Mouse (Mus musculus) embryonic stem cell, embryonic (primary cell): ENCODE data around the gene Col4a4.

ENCODE experiments used
- CTCF ChIA-PET, 4 experiments: fragments of 300-600 bp in 2 of 4; fragments of 350-600 bp in 2 of 4; sonication (Branson Sonifier 250); formaldehyde crosslinking; loops; one replicate each; lab custom pipeline; 2022; ENCODE audit warnings: inconsistent platforms in 2 of 4; lab: Charles Lee
- POLR2A ChIA-PET, 4 experiments: fragments of 300-600 bp in 2 of 4; fragments of 350-600 bp in 2 of 4; sonication (Branson Sonifier 250); formaldehyde crosslinking; loops; one replicate each; lab custom pipeline; 2022; ENCODE audit warnings: antibody characterized with exemption in 4 of 4, inconsistent platforms in 1 of 4; lab: Charles Lee

Col4a4 gene

DNA sequence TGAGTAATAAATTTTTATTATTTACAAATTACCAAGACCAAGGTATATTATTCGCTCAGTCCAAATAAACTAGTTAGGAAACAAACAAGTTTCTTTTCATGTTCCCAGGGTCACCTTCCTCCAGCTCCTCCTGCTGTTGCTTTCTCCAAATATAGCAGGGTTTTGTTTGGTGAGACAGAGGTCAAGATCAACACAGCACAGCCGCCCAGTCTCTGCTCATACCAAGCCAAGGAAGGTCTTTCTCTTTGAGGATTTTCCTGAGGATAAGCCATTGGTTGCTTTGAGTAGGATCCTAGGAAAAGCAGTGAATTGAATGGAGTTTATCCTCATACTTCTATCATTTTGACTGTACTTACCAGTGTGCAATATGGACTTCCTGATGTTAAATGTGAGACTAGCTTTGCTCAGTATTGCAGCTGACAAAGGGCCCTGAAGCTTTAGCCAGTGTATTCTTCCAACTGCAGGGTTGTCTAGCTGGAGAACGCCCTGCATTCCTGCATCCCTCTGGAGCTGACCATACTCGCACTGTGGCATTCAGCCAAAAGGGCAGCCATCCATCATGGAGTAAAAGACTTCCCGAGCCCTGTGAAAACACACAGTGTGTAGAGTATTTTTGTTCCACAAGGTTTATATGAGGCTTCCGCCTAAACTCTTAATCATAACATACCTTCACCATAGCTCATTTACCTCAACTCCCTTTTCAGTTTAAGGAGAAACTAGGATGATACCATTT lies 10.4 kb upstream of the Col4a4 start:
- ChIA-PET POLR2A (no interaction called here), CTCF (no interaction called here)

GRCm38 (mm10) chr1:82590266-82590665 lies 3.6 kb upstream of the Col4a4 start:
- ChIA-PET CTCF (no interaction called here), POLR2A (no interaction called here)

GRCm38 (mm10) chr1:82585981-82586380 lies 668 bp downstream of the Col4a4 start:
- POLR2A ChIA-PET: interaction anchor here in 1 of 4 experiments (0.6 kb wide), 1 partner anchor 33 kb away, joined by 3 read pairs; no protein-coding TSS in a partner anchor
- CTCF ChIA-PET: interaction anchor here in 1 of 4 experiments (1.3 kb wide), 1 partner anchor 56 kb away, joined by 4 read pairs; no protein-coding TSS in a partner anchor

GRCm38 (mm10) chr1:82578320-82578719 lies 8.3 kb downstream of the Col4a4 start:
- POLR2A ChIA-PET: no interaction called here
- CTCF ChIA-PET: no interaction called here

DNA sequence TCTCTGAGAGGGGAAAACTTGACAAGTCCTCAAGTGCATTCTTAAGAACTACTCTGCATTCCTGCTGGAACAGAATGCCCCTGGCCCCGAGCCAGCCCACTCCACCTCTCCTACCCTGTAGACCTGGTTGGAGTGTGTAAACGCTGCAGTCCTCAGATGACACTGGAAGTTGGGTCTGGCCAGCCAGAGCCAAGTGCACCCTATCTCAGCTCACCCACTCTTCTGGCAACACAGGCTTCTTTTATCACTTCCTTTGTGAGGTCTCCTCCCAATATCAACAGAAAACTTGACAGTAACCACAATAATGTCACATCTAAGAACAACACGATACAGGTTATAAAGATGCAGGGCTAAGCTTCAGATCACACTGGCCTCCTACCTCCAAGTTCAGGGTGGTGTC lies 8.7 kb downstream of the Col4a4 start:
- ChIA-PET POLR2A (no interaction called here), CTCF (interaction anchor here in 1 of 4 experiments (0.6 kb wide), 1 partner anchor 725 kb away, joined by 6 read pairs; no protein-coding TSS in a partner anchor)

GRCm38 (mm10) chr1:82577339-82577738 lies 9.3 kb downstream of the Col4a4 start:
- CTCF ChIA-PET: interaction anchor here in 1 of 4 experiments (0.6 kb wide), 1 partner anchor 725 kb away, joined by 6 read pairs; no protein-coding TSS in a partner anchor
- POLR2A ChIA-PET: no interaction called here

DNA sequence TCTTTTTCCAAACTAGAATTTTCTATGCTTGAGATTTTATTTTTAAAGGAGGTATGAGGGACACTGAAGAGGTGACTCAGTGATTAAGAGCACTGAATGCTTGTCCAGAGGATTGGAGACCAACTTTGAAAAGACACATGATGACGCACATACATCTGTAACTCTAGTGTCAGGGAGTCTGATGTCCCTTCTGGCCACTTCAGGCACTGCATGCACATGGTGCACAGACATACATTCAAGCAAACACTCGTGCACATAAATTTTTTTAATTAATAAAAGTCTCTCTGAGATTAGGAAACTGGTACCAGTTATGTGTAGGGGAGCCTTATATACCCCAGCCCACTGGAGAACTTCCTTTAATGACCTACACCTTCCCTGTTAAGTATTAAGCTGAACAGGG lies 10.5 kb downstream of the Col4a4 start:
- CTCF ChIA-PET: no interaction called here
- POLR2A ChIA-PET: no interaction called here

DNA sequence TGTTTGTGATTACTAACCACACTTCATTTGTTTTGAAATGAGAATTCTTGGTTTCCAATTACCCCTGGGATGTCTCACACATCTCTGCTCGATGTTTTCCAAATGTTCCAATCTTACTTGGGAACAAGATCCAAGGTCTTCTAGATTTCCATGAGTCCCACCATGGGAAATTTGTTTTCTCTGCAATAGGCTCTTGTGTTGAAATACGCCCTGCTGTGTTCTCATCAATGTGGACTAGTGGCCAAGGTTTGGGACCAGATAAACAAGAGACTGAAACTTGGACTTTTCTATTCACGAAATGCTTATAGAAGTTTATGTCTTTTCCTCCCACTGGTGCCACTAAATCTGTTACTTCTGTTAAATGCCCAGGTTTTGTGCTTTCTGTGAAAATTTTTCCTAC lies 11.0 kb downstream of the Col4a4 start:
- ChIA-PET CTCF (no interaction called here), POLR2A (no interaction called here)

- CTCF ChIA-PET: interaction anchor here (0.6 to 1.2 kb wide), 8 partner anchors 8 to 215 kb away, joined by 3 to 14 read pairs (median 3); no protein-coding TSS in a partner anchor
- POLR2A ChIA-PET: no interaction called here
Observed at GRCm38 (mm10) chr1:82571758-82572157, 14.9 kb downstream of the Col4a4 start.

DNA sequence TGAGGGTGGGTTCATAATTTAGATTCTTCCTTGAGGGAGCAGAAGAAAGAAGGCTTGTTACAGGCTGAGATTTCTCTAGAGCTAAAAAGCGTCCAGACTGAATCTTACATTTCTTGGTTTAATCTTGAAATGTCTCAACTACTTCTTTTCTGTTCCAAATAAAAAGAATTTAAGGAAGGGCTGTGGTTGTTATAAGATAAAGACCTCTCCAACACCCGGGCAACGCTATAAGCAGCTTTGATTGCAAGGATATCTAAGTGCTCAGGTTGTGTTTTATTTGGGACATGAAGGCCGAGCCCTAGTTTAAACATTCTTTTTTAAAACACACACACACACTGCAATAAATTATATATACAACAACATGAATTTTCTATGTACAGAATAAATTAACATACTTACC lies 17.2 kb downstream of the Col4a4 start:
- POLR2A ChIA-PET: no interaction called here
- CTCF ChIA-PET: interaction anchor here in 2 of 4 experiments (0.6 to 1.4 kb wide), 2 partner anchors 72 to 427 kb away, joined by 4 to 11 read pairs; no protein-coding TSS in a partner anchor

DNA sequence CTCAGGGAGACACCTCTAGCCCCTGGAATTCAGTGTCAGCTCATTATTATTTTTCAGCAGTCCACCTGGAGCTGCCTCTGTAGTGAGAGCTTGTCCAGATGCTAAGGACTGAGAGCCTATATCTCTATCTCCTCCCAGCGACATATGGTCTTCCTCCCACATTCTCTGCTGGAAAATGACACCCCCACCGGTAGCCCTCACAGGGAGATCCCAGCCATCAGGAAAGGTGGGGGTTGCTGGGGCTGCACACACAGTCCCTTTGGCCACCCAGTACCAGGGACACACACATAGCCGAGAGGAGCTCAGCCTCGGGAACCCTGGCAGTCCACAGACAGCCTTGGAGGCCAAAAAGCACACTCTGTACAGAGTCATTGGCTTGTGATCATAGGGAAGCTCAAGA lies 26.4 kb downstream of the Col4a4 start:
- CTCF ChIA-PET: no interaction called here
- POLR2A ChIA-PET: no interaction called here

DNA sequence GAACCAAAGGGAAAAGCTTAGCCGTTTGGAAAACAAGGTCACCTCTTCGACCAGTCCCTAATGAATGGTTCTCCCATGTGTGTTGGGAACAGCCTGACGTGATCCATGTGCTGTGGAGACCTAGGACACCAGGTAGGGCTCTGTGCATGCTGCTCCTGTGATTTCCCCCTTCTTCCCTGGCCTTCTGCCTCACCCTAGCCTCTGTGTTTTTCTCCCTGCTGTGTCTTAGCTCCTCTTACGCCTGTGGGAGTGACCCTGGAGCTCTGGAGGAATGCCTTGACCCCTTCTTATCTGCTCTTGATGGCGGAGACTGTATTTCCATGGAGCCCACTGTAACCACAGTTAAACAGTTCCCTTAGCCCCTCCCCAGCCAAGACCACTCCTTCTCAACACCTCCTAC lies 31.8 kb downstream of the Col4a4 start:
- POLR2A ChIA-PET: interaction anchor here in 2 of 4 experiments (0.6 to 1.0 kb wide), 2 partner anchors 8 to 93 kb away, joined by 3 read pairs; no protein-coding TSS in a partner anchor
- CTCF ChIA-PET: interaction anchor here (0.5 to 3.0 kb wide), 20 partner anchors 9 to 1236 kb away, joined by 3 to 42 read pairs (median 4); no protein-coding TSS in a partner anchor

DNA sequence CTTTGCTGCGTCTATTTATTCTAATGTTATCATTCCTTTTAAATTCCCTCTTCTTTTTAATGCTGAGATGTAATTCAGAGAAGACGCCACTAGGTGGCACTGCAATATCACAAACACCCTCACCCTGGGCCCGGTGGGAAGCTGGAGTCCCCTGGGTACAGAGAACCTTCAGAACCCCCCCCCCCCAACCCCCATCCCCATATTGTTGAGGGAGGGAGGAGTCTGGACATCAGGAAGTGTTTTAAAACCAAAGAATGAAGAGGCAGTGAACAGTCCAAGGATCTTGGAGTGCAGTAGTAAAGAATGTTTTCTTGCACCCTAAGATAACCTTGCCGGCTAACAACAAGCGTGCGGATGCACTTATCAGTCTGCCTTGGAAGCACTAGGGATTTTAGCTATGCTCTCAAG lies 32.2 kb downstream of the Col4a4 start:
- POLR2A ChIA-PET: interaction anchor here in 2 of 4 experiments (0.6 to 1.0 kb wide), 2 partner anchors 8 to 94 kb away, joined by 3 read pairs; no protein-coding TSS in a partner anchor
- CTCF ChIA-PET: interaction anchor here (0.5 to 3.0 kb wide), 19 partner anchors 9 to 1235 kb away, joined by 3 to 42 read pairs (median 4); no protein-coding TSS in a partner anchor

DNA sequence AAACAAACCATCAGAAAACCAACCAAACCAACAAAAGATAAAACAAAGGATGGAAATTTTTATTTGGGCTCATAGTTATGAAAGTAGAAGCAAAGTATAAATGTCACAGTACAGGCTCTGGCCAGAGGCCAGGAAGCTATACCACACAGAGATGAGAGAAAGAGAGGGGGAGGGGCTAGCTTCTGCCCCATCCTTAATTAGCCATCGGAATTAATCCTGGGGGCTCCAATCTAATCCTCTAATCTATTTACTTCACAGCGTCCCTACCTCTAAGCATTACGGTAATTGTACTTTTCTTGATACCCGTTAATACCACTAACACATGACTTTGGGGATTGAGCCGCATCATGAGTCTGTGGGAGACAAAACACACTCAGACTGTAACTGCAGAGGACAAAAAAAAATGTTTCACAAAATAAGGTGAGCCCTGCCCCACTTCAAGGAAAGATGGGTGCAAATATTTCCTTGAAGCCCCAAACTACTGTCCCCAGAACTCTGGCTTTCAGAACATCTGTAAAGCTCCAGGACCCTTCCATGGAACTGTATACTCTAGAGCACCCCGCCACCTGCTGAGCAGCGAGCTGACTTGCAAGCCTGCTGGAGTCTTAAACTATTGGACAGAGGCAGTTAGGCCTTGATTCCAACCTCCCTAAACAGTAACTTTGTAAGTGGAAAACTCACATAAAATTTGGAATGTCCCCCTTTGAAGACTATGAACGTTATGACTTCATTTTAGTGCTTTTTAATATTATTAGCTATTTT lies 41.3 kb downstream of the Col4a4 start:
- POLR2A ChIA-PET: no interaction called here
- CTCF ChIA-PET: interaction anchor here in 2 of 4 experiments (0.5 to 0.9 kb wide), 3 partner anchors 9 to 1193 kb away, joined by 3 to 4 read pairs (median 3); no protein-coding TSS in a partner anchor

DNA sequence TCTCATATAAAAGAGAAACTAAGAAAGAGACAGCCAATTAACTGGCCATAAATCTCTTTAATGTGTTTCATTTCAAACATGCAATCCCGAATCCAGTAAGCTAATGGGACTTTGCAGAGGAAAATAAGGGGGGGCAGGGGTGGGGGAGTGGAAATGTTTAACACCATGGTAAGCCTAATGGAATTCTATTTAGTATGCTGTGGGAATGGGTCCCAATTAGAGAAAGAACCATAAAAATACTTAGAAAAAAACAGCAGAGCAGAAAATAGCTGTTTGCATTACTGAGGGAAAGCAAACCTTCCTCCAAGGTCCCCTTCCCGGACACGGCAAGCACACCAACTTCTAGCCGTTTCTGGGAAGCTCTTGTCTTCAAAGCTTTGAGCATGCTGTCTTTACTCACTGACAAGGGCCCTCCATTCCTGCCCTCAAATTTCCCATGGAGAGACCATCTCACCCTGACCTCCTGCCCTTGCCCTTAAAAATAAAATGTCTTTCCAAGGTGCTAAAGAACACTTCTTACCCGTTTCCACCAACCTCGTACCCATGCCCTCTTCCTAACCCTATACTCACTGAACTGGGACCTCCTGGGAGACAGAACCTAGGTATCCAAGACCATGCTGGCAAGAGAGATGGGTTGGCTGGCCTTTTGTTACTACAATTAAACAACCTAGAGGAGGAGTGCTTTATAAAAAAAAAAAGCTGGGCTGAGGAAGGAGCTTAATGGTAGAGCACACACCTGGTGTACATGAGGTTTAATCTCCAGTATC lies 42.0 kb downstream of the Col4a4 start:
- CTCF ChIA-PET: no interaction called here
- POLR2A ChIA-PET: interaction anchor here in 1 of 4 experiments (0.6 kb wide), 1 partner anchor 456 kb away, joined by 3 read pairs; no protein-coding TSS in a partner anchor

GRCm38 (mm10) chr1:82543934-82544333 lies 42.7 kb downstream of the Col4a4 start:
- CTCF ChIA-PET: no interaction called here
- POLR2A ChIA-PET: interaction anchor here in 1 of 4 experiments (0.6 kb wide), 1 partner anchor 456 kb away, joined by 3 read pairs; no protein-coding TSS in a partner anchor

DNA sequence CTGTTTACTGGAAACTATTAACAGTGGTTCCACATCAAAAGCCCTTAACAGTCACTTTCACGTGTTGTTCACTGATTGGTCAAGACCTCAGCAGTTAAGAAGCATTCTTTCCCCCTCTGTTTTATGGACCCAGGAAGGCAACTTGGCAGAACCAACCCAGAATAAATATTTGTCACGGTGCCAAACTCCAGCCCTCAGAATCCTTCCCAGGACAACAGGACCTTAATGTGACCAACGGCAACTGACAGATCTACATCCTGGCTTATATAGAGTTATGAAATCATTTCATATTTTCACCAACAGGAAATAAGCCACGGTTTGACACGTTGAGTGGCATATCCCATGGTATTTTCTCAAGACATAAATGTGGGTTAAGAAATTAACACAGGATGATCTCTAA lies 46.6 kb downstream of the Col4a4 start:
- CTCF ChIA-PET: interaction anchor here in 1 of 4 experiments (0.7 kb wide), 1 partner anchor 15 kb away, joined by 3 read pairs; no protein-coding TSS in a partner anchor
- POLR2A ChIA-PET: no interaction called here

- CTCF ChIA-PET: interaction anchor here in 2 of 4 experiments (0.7 to 0.9 kb wide), 2 partner anchors 9 to 61 kb away, joined by 3 to 4 read pairs; no protein-coding TSS in a partner anchor
- POLR2A ChIA-PET: no interaction called here
Observed at GRCm38 (mm10) chr1:82537848-82538247, 48.8 kb downstream of the Col4a4 start.
